Mouse (Mus musculus) midbrain, embryonic 12.5 days (tissue): ENCODE results near the gene Ecm1. TPM values are rescaled to one million over a fixed set of nuclear protein-coding genes. Genes with fewer than 3 reads are reported as not detected.

ENCODE experiments used
- ATAC-seq: fragments of 200-750 bp; cut with Nextera tagmentation; 2 replicates; pipeline ENCODE4 v1.8.0; 2017; ENCODE audit warnings: low read depth, moderate TSS enrichment, moderate library complexity; ENCODE audit not compliant: low FRiP score
- H3K27ac ChIP-seq: fragments of 300-500 bp; sonication (generic); replicated peaks from 2 replicates; pipeline ENCODE4 v1.5.1; 2016; ENCODE audit warnings: mild to moderate bottlenecking
- H3K27me3 ChIP-seq: fragments of 300-500 bp; sonication (generic); 2 replicates; pipeline ENCODE4 v1.6.1; 2016; ENCODE audit warnings: mild to moderate bottlenecking
- H3K36me3 ChIP-seq: fragments of 300-500 bp; sonication (generic); 2 replicates; pipeline ENCODE4 v1.6.1; 2016
- H3K4me1 ChIP-seq: fragments of 300-500 bp; sonication (generic); 2 replicates; pipeline ENCODE4 v1.6.1; 2016
- H3K4me2 ChIP-seq: fragments of 300-500 bp; sonication (generic); replicated peaks from 2 replicates; pipeline ENCODE4 v1.6.1; 2016; ENCODE audit warnings: mild to moderate bottlenecking, moderate library complexity
- H3K4me3 ChIP-seq: fragments of 300-500 bp; sonication (generic); 2 replicates; pipeline ENCODE4 v1.5.1; 2016; ENCODE audit warnings: mild to moderate bottlenecking
- H3K9ac ChIP-seq: fragments of 300-500 bp; sonication (generic); replicated peaks from 2 replicates; pipeline ENCODE4 v1.6.1; 2016; ENCODE audit warnings: mild to moderate bottlenecking, moderate library complexity
- H3K9me3 ChIP-seq: fragments of 300-500 bp; sonication (generic); 2 replicates; pipeline ENCODE4 v1.6.1; 2016; ENCODE audit warnings: mild to moderate bottlenecking
- WGBS: fragments of 180-500 bp; shearing (Covaris S2); methylation state at CpG from one replicate; pipeline ENCODE4 v1.1.7; 2016; 5-methylcytosine and 5-hydroxymethylcytosine counted together
- polyA plus RNA-seq: library from polyadenylated mRNA; unstranded; fragments of >200 nt; fragmentation: Nextera tagmentation; extraction: Ambion mirVana; gene quantifications from 2 replicates; pipeline ENCODE4 v1.2.1, GENCODE M21; 2016

Gene Ecm1
- polyA plus RNA-seq, 1 experiment from 2014 or later, result 14.2 TPM

DNA sequence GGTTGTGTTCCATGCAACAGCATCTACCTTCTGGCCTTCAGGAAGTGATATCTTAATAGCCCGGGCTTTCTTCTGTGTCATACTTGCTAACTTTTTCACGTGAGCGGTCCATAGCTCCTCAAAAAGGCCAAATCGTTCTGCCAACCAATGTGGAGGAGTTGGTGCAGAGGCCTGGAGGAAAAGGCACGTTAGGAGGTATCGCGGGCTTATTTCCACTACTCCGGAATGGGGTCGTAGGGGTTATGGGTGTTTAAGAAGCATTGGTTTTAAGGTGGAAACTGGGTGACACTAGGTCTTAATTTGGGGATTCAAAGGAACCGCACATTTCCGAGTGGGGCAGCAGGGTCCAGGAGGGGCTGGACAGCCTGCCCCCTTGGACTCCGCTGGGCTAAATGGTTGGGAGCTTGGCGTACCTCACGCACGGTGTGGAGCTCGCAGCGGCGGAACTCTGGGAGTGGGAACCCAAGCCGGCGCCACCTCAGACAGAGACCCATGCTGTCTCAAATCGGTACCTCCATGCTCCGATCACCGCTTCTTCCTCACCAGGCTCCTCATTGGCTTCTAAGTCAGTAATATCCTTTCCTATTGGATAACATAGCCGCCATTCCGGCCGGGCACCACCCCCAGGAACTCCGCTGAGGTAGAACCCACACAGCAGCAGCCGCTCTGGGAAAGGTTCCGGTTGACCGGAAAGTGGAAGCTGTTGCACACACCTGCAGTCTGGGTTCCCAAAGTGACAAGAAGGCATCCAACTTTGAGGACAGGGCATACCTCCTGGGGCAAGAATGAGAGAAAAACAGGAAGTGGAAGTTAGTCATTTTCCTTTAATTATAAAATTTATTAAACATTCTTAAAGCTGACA is 15.2 kb upstream of the Ecm1 start:
- Histone ChIP-seq H3K4me3 (peak overlapping the region; percentile 83), H3K4me1 (peaks cover 9% of the 10 kb centered on the region), H3K9me3 (no peaks in the 10 kb centered on the region), H3K27ac (no peak overlapping the region), H3K36me3 (peaks cover 28% of the 10 kb centered on the region), H3K9ac (peak overlapping the region; percentile 73), H3K27me3 (no peaks in the 10 kb centered on the region), H3K4me2 (peak overlapping the region; percentile 77)
- under 1% methylated on average over 30 of the region's 30 CpGs for WGBS
- peak; percentile 99 for ATAC-seq

GRCm38 (mm10) chr3:95752935-95753334 is 13.6 kb upstream of the Ecm1 start:
- Histone ChIP-seq H3K9me3 (no peaks in the 10 kb centered on the region), H3K4me3 (no peak overlapping the region), H3K27me3 (no peaks in the 10 kb centered on the region), H3K36me3 (peaks cover 44% of the 10 kb centered on the region), H3K4me2 (no peak overlapping the region), H3K4me1 (peaks cover 9% of the 10 kb centered on the region), H3K27ac (no peak overlapping the region), H3K9ac (no peak overlapping the region)
- no peak for ATAC-seq
- WGBS, result 95% methylated on average over 3 of the region's 3 CpGs

DNA sequence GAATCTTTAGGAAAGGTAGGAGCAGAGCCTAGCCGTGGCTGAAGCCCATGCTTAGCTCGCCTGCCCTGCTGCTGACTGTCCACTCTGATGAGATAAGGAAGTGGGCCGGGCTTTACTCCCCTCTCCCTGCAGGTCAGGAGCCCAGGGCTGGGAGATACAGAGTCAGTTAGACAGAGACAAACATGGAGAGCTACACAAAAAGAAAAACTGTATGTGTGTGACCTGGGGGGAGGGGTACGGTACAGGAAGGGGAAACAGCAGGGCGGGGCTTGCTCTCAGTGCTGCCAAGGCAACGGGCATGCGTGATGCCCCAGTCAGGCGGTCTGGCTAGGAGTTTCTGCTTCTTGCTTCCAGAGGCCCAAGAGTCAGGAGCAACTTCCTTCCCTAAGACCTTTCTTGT is 1.0 kb upstream of the Ecm1 start:
- no peaks in the 10 kb centered on the region for H3K27me3 ChIP-seq
- no peak overlapping the region for H3K4me3 ChIP-seq
- no peak for ATAC-seq
- no peak overlapping the region for H3K4me2 ChIP-seq
- no peaks in the 10 kb centered on the region for H3K9me3 ChIP-seq
- H3K9ac ChIP-seq, result no peak overlapping the region
- H3K36me3 ChIP-seq, result peaks cover 82% of the 10 kb centered on the region
- H3K4me1 ChIP-seq, result no peaks in the 10 kb centered on the region
- WGBS, result 80% methylated on average over 8 of the region's 8 CpGs
- H3K27ac ChIP-seq, result no peak overlapping the region

- Histone ChIP-seq H3K36me3 (peaks cover 51% of the 10 kb centered on the region), H3K4me2 (no peak overlapping the region), H3K27ac (no peak overlapping the region), H3K9ac (no peak overlapping the region), H3K4me1 (no peaks in the 10 kb centered on the region), H3K4me3 (no peak overlapping the region), H3K9me3 (no peaks in the 10 kb centered on the region), H3K27me3 (no peaks in the 10 kb centered on the region)
- 89% methylated on average over 12 of the region's 12 CpGs for WGBS
- no peak for ATAC-seq
Observed at GRCm38 (mm10) chr3:95735071-95735670, 4.2 kb downstream of the Ecm1 start.

DNA sequence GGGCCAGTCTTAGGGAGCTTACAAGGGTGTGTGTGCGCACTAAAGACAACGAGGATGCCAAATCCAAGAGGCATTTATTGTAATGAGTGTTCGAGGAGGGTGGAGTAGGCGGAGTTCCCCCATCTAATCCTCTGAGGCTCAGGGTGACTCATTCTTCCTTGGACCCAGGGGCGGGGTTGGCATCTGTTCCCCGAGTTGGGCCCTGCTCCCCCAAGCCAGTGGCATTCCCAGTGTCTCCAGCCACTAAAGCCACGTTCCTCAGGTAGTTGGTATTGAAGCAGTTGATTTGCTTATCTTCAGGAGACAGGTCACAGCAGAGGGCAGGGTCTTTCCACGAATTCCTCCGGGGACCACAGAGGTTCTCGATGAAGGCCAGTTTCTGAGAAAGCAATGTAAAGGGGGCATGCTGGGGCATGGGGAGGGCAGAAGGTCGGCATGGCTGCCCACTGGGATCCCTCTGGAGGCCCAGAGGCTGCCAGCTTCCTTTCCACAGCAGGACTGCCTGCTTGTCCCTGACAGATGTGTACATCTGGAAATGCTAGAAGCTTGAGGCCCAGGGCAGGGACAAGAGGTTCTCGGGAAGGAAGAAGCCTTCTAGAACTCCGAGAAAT is 5.2 kb downstream of the Ecm1 start:
- WGBS, result 73% methylated on average over 13 of the region's 13 CpGs
- ATAC-seq, result no peak
- Histone ChIP-seq H3K4me3 (no peak overlapping the region), H3K9me3 (no peaks in the 10 kb centered on the region), H3K27ac (no peak overlapping the region), H3K9ac (no peak overlapping the region), H3K36me3 (peaks cover 41% of the 10 kb centered on the region), H3K4me1 (no peaks in the 10 kb centered on the region), H3K27me3 (no peaks in the 10 kb centered on the region), H3K4me2 (no peak overlapping the region)

DNA sequence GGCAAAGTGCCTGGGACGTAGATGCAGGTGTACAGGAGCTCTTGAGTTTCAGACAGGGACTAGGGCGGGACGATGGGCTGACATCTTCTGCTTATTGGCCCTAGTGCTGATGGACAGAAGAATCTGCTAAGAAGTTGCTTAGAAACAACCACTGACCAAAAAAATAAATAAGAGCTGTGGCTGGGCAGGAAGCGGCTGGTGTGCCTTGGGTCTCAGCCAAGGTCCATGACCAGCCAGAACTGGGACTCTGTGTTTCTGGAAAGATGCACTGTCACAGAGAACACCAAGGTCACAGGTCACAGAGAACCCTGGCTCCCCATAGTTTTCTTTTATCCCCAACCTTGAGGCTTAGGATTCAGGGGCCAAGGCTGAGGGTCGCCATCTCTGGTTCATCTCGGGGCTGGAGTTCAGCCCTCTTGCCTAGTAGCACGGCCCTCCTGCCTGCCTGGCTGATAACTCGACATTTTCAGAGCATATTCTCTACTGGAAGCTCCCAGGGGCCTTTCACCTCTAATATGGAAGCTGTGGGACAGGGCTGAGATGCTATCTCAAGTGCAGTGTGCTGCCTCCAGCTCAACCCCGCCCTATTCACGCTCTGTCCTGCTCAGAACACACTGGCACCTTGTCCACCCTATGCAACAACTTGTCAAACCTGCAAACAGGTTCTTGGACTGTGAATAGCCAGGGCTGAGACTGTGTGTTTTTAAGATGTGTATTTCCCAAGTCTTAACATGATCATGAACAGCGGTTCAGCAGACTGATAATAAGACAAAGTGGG is 6.4 kb downstream of the Ecm1 start:
- Histone ChIP-seq H3K9me3 (no peaks in the 10 kb centered on the region), H3K4me2 (no peak overlapping the region), H3K4me3 (no peak overlapping the region), H3K9ac (no peak overlapping the region), H3K27ac (no peak overlapping the region), H3K27me3 (no peaks in the 10 kb centered on the region), H3K36me3 (peaks cover 36% of the 10 kb centered on the region), H3K4me1 (no peaks in the 10 kb centered on the region)
- WGBS, result 79% methylated on average over 11 of the region's 11 CpGs
- no peak for ATAC-seq

- no peaks in the 10 kb centered on the region for H3K27me3 ChIP-seq
- WGBS, result 96% methylated on average over 9 of the region's 9 CpGs
- no peak for ATAC-seq
- H3K4me1 ChIP-seq, result no peaks in the 10 kb centered on the region
- H3K9me3 ChIP-seq, result no peaks in the 10 kb centered on the region
- H3K27ac ChIP-seq, result no peak overlapping the region
- H3K36me3 ChIP-seq, result peaks cover 33% of the 10 kb centered on the region
- H3K4me2 ChIP-seq, result no peak overlapping the region
- H3K9ac ChIP-seq, result no peak overlapping the region
- H3K4me3 ChIP-seq, result no peak overlapping the region
Observed at GRCm38 (mm10) chr3:95732297-95732696, 7.1 kb downstream of the Ecm1 start.

- ATAC-seq, result no peak
- Histone ChIP-seq H3K27me3 (no peaks in the 10 kb centered on the region), H3K9ac (no peak overlapping the region), H3K9me3 (no peaks in the 10 kb centered on the region), H3K27ac (no peak overlapping the region), H3K4me1 (no peaks in the 10 kb centered on the region), H3K36me3 (peaks cover 32% of the 10 kb centered on the region), H3K4me2 (no peak overlapping the region), H3K4me3 (no peak overlapping the region)
- WGBS, result 91% methylated on average over 4 of the region's 4 CpGs
Observed at GRCm38 (mm10) chr3:95731802-95732201, 7.6 kb downstream of the Ecm1 start.

DNA sequence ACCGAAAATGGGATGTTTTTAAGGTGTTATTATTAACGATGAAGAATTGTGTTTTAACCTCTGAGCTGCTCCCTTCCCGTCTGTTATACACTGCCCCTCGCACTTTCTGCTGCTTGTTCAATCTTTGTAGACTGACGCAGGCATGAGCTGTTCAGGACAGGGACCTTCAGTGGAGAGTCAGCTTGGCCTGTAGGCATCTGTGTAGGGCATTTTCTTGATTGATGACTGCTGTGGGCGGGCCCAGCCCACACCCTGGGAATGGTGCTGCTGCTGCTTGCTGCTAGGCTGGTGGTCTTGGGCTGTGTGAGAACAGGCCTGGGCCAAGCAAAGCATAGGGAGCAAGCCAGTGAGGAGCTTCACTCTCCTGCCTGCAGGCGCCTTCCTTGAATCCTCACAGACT is 8.9 kb downstream of the Ecm1 start:
- Histone ChIP-seq H3K27ac (no peak overlapping the region), H3K4me3 (no peak overlapping the region), H3K4me2 (no peak overlapping the region), H3K9ac (no peak overlapping the region), H3K27me3 (no peaks in the 10 kb centered on the region), H3K9me3 (no peaks in the 10 kb centered on the region), H3K4me1 (no peaks in the 10 kb centered on the region), H3K36me3 (peaks cover 20% of the 10 kb centered on the region)
- 88% methylated on average over 7 of the region's 7 CpGs for WGBS
- no peak for ATAC-seq

GRCm38 (mm10) chr3:95728906-95729305 is 10.5 kb downstream of the Ecm1 start:
- no peak overlapping the region for H3K4me2 ChIP-seq
- H3K4me1 ChIP-seq, result no peaks in the 10 kb centered on the region
- H3K27ac ChIP-seq, result no peak overlapping the region
- H3K36me3 ChIP-seq, result peaks cover 4% of the 10 kb centered on the region; the same call in 1 of the 2 replicates
- H3K27me3 ChIP-seq, result no peaks in the 10 kb centered on the region
- no peak overlapping the region for H3K4me3 ChIP-seq
- no peak overlapping the region for H3K9ac ChIP-seq
- ATAC-seq, result no peak
- no peaks in the 10 kb centered on the region for H3K9me3 ChIP-seq
- 73% methylated on average over 2 of the region's 2 CpGs for WGBS

- H3K36me3 ChIP-seq, result no peaks in the 10 kb centered on the region
- WGBS, result 74% methylated on average over 7 of the region's 7 CpGs
- no peak overlapping the region for H3K4me2 ChIP-seq
- H3K27ac ChIP-seq, result no peak overlapping the region
- no peak for ATAC-seq
- no peaks in the 10 kb centered on the region for H3K9me3 ChIP-seq
- H3K4me1 ChIP-seq, result no peaks in the 10 kb centered on the region
- no peaks in the 10 kb centered on the region for H3K27me3 ChIP-seq
- H3K9ac ChIP-seq, result no peak overlapping the region
- no peak overlapping the region for H3K4me3 ChIP-seq
Observed at GRCm38 (mm10) chr3:95726696-95727358, 12.5 kb downstream of the Ecm1 start.
